Mouse (Mus musculus): Measurements from ENCODE around the gene Sipa1l3. TPM values are rescaled to one million over a fixed set of nuclear protein-coding genes. Genes with fewer than 3 reads are reported as not detected.

Gene Sipa1l3
- polyA plus RNA-seq, 2 experiments from 2014 or later, result 2.4 to 5.0 TPM

- no peak for ATAC-seq
These were observed 217.3 kb downstream of the Sipa1l3 start for GRCm38 (mm10) chr7:29301127-29301566.

- ATAC-seq, result no peak
These were observed 221.4 kb downstream of the Sipa1l3 start for GRCm38 (mm10) chr7:29296998-29297397.

- no peak for ATAC-seq
These were observed 222.4 kb downstream of the Sipa1l3 start for GRCm38 (mm10) chr7:29295861-29296647.

- ATAC-seq, result no peak
These were observed 224.2 kb downstream of the Sipa1l3 start for GRCm38 (mm10) chr7:29294111-29294761.

- no peak for ATAC-seq
These were observed 225.0 kb downstream of the Sipa1l3 start for GRCm38 (mm10) chr7:29293131-29294065.

- no peak for ATAC-seq
These were observed 225.9 kb downstream of the Sipa1l3 start for GRCm38 (mm10) chr7:29292458-29293098.

GRCm38 (mm10) chr7:29291616-29292457, 226.6 kb downstream of the Sipa1l3 start:
- no peak for ATAC-seq

- no peak for ATAC-seq
These were observed 227.6 kb downstream of the Sipa1l3 start for GRCm38 (mm10) chr7:29290691-29291485.

- ATAC-seq, result no peak
These were observed 228.6 kb downstream of the Sipa1l3 start for GRCm38 (mm10) chr7:29289856-29290255.

- no peak for ATAC-seq
These were observed 229.4 kb downstream of the Sipa1l3 start, which contains the start of gene Ppp1r14a for GRCm38 (mm10) chr7:29288942-29289638. Gene Ppp1r14a (plus strand): TSS chr7:29289308.

GRCm38 (mm10) chr7:29288079-29288478, 230.4 kb downstream of the Sipa1l3 start:
- no peak for ATAC-seq

- no peak for ATAC-seq
These were observed 231.0 kb downstream of the Sipa1l3 start for GRCm38 (mm10) chr7:29287481-29287880.

GRCm38 (mm10) chr7:29284523-29284922, 233.9 kb downstream of the Sipa1l3 start:
- ATAC-seq, result no peak

- no peak for ATAC-seq
These were observed 234.6 kb downstream of the Sipa1l3 start for GRCm38 (mm10) chr7:29283876-29284275.

- no peak for ATAC-seq
These were observed 236.3 kb downstream of the Sipa1l3 start for GRCm38 (mm10) chr7:29282074-29282554.

- ATAC-seq, result peak; percentile 43
These were observed 237.0 kb downstream of the Sipa1l3 start, which contains the start of gene Spint2 for GRCm38 (mm10) chr7:29281201-29282073. Gene Spint2 (minus strand): TSS chr7:29281912.

- no peak for ATAC-seq
These were observed 237.6 kb downstream of the Sipa1l3 start for GRCm38 (mm10) chr7:29280801-29281200.

GRCm38 (mm10) chr7:29279924-29280323, 238.5 kb downstream of the Sipa1l3 start:
- no peak for ATAC-seq
